Comparison of ENCODE assay signal across 20 mouse cellular contexts in genomic region chr19:59128531-59129204, GRCm38 (mm10). TPM values are rescaled to one million over a fixed set of nuclear protein-coding genes. Genes with fewer than 3 reads are reported as not detected.
DNase-seq lines count a peak whose midpoint lies in the region; ATAC-seq lines count a peak whose summit lies in the region.
"Had no signal": no experiment of that assay in that cellular context is flagged by ENCODE, and none has a peak within 500 bp of the region (broad histone marks: within the 10 kb centered on the region; RNA-seq: fewer than 3 reads in every experiment).

No protein-coding gene starts in this region.

- 58% methylated on average over 8 of the region's 8 CpGs for WGBS in forebrain, embryonic 13.5 days
- WGBS in forebrain, embryonic 12.5 days = 68% methylated on average over 8 of the region's 8 CpGs
- 67% methylated on average over 8 of the region's 8 CpGs for WGBS in heart, embryonic 11.5 days (ENCODE audit: insufficient replicate concordance)
- 79% methylated on average over 8 of the region's 8 CpGs for WGBS in hindbrain, embryonic 14.5 days

- no peak overlapping the region for H3K9ac ChIP-seq in forebrain, embryonic 13.5 days
- no peak overlapping the region for H3K9ac ChIP-seq in forebrain, embryonic 12.5 days
- H3K9ac ChIP-seq in heart, embryonic 11.5 days (ENCODE audit: low read depth, low read length) = no peak overlapping the region
- no peak overlapping the region for H3K9ac ChIP-seq in hindbrain, embryonic 14.5 days
- H3K9ac ChIP-seq: embryonic facial prominence, embryonic 12.5 days; heart, embryonic 15.5 days; hindbrain, embryonic 13.5 days; intestine, embryonic 15.5 days had no signal

- H3K36me3 ChIP-seq in forebrain, embryonic 13.5 days (ENCODE audit: poor library complexity, severe bottlenecking) = no peaks in the 10 kb centered on the region
- H3K36me3 ChIP-seq in forebrain, embryonic 12.5 days (replicated peaks) = no peaks in the 10 kb centered on the region
- no peaks in the 10 kb centered on the region for H3K36me3 ChIP-seq in heart, embryonic 11.5 days (ENCODE audit: control insufficient read depth, insufficient read depth, low read length)
- no peaks in the 10 kb centered on the region for H3K36me3 ChIP-seq in hindbrain, embryonic 14.5 days (replicated peaks; ENCODE audit: control insufficient read depth, insufficient read depth)
- H3K36me3 ChIP-seq: embryonic facial prominence, embryonic 12.5 days; heart, embryonic 10.5 days; heart, embryonic 15.5 days; hindbrain, embryonic 13.5 days; intestine, embryonic 15.5 days had no signal

- no peak overlapping the region for H3K4me2 ChIP-seq in forebrain, embryonic 13.5 days
- no peak overlapping the region for H3K4me2 ChIP-seq in forebrain, embryonic 12.5 days
- no peak overlapping the region for H3K4me2 ChIP-seq in heart, embryonic 11.5 days
- no peak overlapping the region for H3K4me2 ChIP-seq in hindbrain, embryonic 14.5 days (replicated peaks)
- H3K4me2 ChIP-seq: embryonic facial prominence, embryonic 12.5 days; heart, embryonic 15.5 days; hindbrain, embryonic 13.5 days; intestine, embryonic 15.5 days had no signal

- H3K9me3 ChIP-seq in forebrain, embryonic 13.5 days (replicated peaks) = no peaks in the 10 kb centered on the region
- no peaks in the 10 kb centered on the region for H3K9me3 ChIP-seq in forebrain, embryonic 12.5 days
- no peaks in the 10 kb centered on the region for H3K9me3 ChIP-seq in heart, embryonic 11.5 days (replicated peaks; ENCODE audit: control insufficient read depth, low read length)
- no peaks in the 10 kb centered on the region for H3K9me3 ChIP-seq in hindbrain, embryonic 14.5 days (ENCODE audit: control insufficient read depth, low read length)
- H3K9me3 ChIP-seq: embryonic facial prominence, embryonic 12.5 days; heart, embryonic 10.5 days; heart, embryonic 15.5 days; hindbrain, embryonic 13.5 days; intestine, embryonic 15.5 days had no signal

- no peak for ATAC-seq in forebrain, embryonic 13.5 days
- ATAC-seq in forebrain, embryonic 12.5 days (ENCODE audit: low FRiP score) = no peak
- ATAC-seq in heart, embryonic 11.5 days (replicated peaks; ENCODE audit: insufficient number of reproducible peaks, low FRiP score, low TSS enrichment) = no peak
- ATAC-seq in hindbrain, embryonic 14.5 days (ENCODE audit: low FRiP score) = no peak
- ATAC-seq: intestine, embryonic 15.5 days had no signal

- peaks cover 35% of the 10 kb centered on the region for H3K4me1 ChIP-seq in forebrain, embryonic 13.5 days
- peaks cover 24% of the 10 kb centered on the region for H3K4me1 ChIP-seq in forebrain, embryonic 12.5 days
- H3K4me1 ChIP-seq in heart, embryonic 11.5 days (ENCODE audit: control insufficient read depth, insufficient read depth, low read length) = no peaks in the 10 kb centered on the region
- H3K4me1 ChIP-seq in hindbrain, embryonic 14.5 days (replicated peaks; ENCODE audit: control insufficient read depth, insufficient read depth, low read length) = peaks cover 6% of the 10 kb centered on the region
- H3K4me1 ChIP-seq: embryonic facial prominence, embryonic 12.5 days; heart, embryonic 10.5 days; heart, embryonic 15.5 days; intestine, embryonic 15.5 days had no signal

- H3K4me3 ChIP-seq in forebrain, embryonic 13.5 days = no peak overlapping the region
- no peak overlapping the region for H3K4me3 ChIP-seq in forebrain, embryonic 12.5 days (replicated peaks)
- no peak overlapping the region for H3K4me3 ChIP-seq in heart, embryonic 11.5 days (ENCODE audit: low read depth, low read length)
- H3K4me3 ChIP-seq in hindbrain, embryonic 14.5 days (replicated peaks; ENCODE audit: low read length) = no peak overlapping the region
- H3K4me3 ChIP-seq: embryonic facial prominence, embryonic 12.5 days; heart, embryonic 10.5 days; heart, embryonic 15.5 days; hindbrain, embryonic 13.5 days; intestine, embryonic 15.5 days had no signal

- H3K27me3 ChIP-seq in forebrain, embryonic 13.5 days = peaks cover 24% of the 10 kb centered on the region
- H3K27me3 ChIP-seq in forebrain, embryonic 12.5 days = peaks cover 46% of the 10 kb centered on the region
- H3K27me3 ChIP-seq in heart, embryonic 11.5 days (ENCODE audit: control insufficient read depth, insufficient read depth, low read length) = no peaks in the 10 kb centered on the region
- peaks cover 2% of the 10 kb centered on the region; the same call in 1 of the 2 replicates for H3K27me3 ChIP-seq in hindbrain, embryonic 14.5 days (ENCODE audit: control insufficient read depth, insufficient read depth, low read length)
- H3K27me3 ChIP-seq: intestine, embryonic 15.5 days had no signal

- peak overlapping the region; percentile 49 for H3K27ac ChIP-seq in forebrain, embryonic 13.5 days
- H3K27ac ChIP-seq in forebrain, embryonic 12.5 days = no peak overlapping the region
- H3K27ac ChIP-seq in heart, embryonic 11.5 days (ENCODE audit: low read depth, low read length) = no peak overlapping the region
- H3K27ac ChIP-seq in hindbrain, embryonic 14.5 days = no peak overlapping the region
- H3K27ac ChIP-seq: embryonic facial prominence, embryonic 12.5 days; heart, embryonic 10.5 days; heart, embryonic 15.5 days; hindbrain, embryonic 13.5 days; intestine, embryonic 15.5 days had no signal

- DNase-seq in heart, adult 11 months = peak; percentile 55
- DNase-seq in right cerebral cortex, postnatal 10 days (ENCODE audit: low spot score in 2 of 2) = peak; percentile 30 to 31
- no peak for DNase-seq in right cerebral cortex, adult 18-20 months
- no peak for DNase-seq in hindbrain, embryonic 14.5 days (ENCODE audit: low spot score)
- DNase-seq: adrenal gland, adult 8-10 months; adrenal gland, postnatal 36 days; cerebellum, adult 18-20 months; cerebellum, postnatal 25 days; gastrocnemius, postnatal 36 days; heart, adult 18-20 months; heart, postnatal 14 days; kidney, adult 18-20 months had no signal

RNA-seq across cellular contexts. Expression of gene Vax1, which starts 41.2 kb away (rescaled TPM):
- polyA plus RNA-seq in forebrain, embryonic 13.5 days (2015; fragmentation: Nextera tagmentation; extraction: Ambion mirVana) = 0.90 and 1.0 TPM in 2 replicates
- polyA plus RNA-seq in forebrain, embryonic 12.5 days (2016; fragmentation: Nextera tagmentation; extraction: Ambion mirVana) = 4.2 and 6.8 TPM in 2 replicates
- not detected in 2 replicates for polyA plus RNA-seq in heart, embryonic 11.5 days (2014; fragmentation: Nextera tagmentation; extraction: Ambion mirVana)
- not detected in 2 replicates for polyA plus RNA-seq in hindbrain, embryonic 14.5 days (2014; fragmentation: Nextera tagmentation; extraction: Ambion mirVana)
- polyA plus RNA-seq: heart, embryonic 10.5 days; heart, embryonic 15.5 days; hindbrain, embryonic 13.5 days; intestine, embryonic 15.5 days had no signal

RNA-seq across cellular contexts. Expression of gene Shtn1, which starts 52.8 kb away (rescaled TPM):
- polyA plus RNA-seq in forebrain, embryonic 13.5 days (2015; fragmentation: Nextera tagmentation; extraction: Ambion mirVana) = 24.0 and 25.3 TPM in 2 replicates
- 11.2 and 14.2 TPM in 2 replicates for polyA plus RNA-seq in forebrain, embryonic 12.5 days (2016; fragmentation: Nextera tagmentation; extraction: Ambion mirVana)
- 0.76 and 1.0 TPM in 2 replicates for polyA plus RNA-seq in heart, embryonic 11.5 days (2014; fragmentation: Nextera tagmentation; extraction: Ambion mirVana)
- 51.8 and 63.9 TPM in 2 replicates for polyA plus RNA-seq in hindbrain, embryonic 14.5 days (2014; fragmentation: Nextera tagmentation; extraction: Ambion mirVana)

Comparison
In these comparisons a context has a peak if more than half of its experiments do, and no peak if none do; other contexts are left out.
1. DNase-seq: peak in heart, adult 11 months (single experiment) and right cerebral cortex, postnatal 10 days (2 of 2); none in right cerebral cortex, adult 18-20 months (single experiment) and hindbrain, embryonic 14.5 days (single experiment).